Mouse (Mus musculus): ENCODE results near the gene Myog.

GRCm38 (mm10) chr1:134307409-134307808 lies 17.6 kb downstream of the Myog start:
- TF ChIP-seq POLR2A (IDR thresholded peaks at IDR 0.05; ENCODE audit: low read depth, low read length) (no peak), CTCF (conservative IDR thresholded peaks at IDR 0.05; ENCODE audit: insufficient read depth, insufficient read length, low read depth, low read length) (no peak)

Measured in kidney, adult 2 months (tissue).